Mouse (Mus musculus): ENCODE data around the gene 4930556J24Rik.

4930556J24Rik gene

GRCm38 (mm10) chr11:3894406-3895281, 81.9 kb downstream of the 4930556J24Rik start, which contains the start of the genes 4921536K21Rik and Dusp18:
TSS of gene 4921536K21Rik (minus strand) at chr11:3895098.
TSS of gene Dusp18 (plus strand) at chr11:3895240.
- DNase-seq (ENCODE audit: extremely low spot score, low read depth, low spot score): peak; percentile 85

GRCm38 (mm10) chr11:3893970-3894369, 82.6 kb downstream of the 4930556J24Rik start:
- DNase-seq (ENCODE audit: extremely low spot score, low read depth, low spot score): no peak
